In the genomic region with DNA sequence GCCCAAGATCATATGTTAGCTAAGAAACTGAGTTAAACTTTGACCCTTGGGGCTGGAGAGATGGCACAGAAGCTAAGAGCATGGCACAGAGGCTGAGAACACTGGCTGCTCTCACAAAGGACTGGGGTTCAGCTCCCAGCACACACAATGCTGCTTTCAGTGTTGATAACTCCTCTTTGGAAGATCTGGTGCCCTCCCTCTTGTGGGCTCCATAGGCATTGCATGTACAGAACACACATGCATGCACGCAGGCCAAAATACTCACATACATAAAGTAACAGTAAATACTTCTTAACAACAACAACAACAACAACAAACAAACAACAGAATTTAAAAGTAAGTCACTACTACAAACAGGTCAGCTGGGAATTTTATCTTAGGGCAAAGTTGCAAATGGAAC, we compare ENCODE assay signal across 12 mouse cellular contexts.
A peak's percentile ranks its signal among the peaks of the same experiment; 100 is the strongest.
DNase-seq lines count a peak whose midpoint lies in the region; ATAC-seq and TF ChIP-seq lines count a peak whose summit lies in the region.
"Had no signal": no experiment of that assay in that cellular context is flagged by ENCODE, and none has a peak within 500 bp of the region (broad histone marks: within the 10 kb centered on the region; RNA-seq: fewer than 3 reads in every experiment).

No protein-coding gene starts in this region.

- no peak overlapping the region for H3K27ac ChIP-seq in heart, postnatal 0 days (ENCODE audit: low read depth)

- no peak overlapping the region for H3K9ac ChIP-seq in heart, postnatal 0 days (replicated peaks; ENCODE audit: low read depth, low read length)

- WGBS in heart, postnatal 0 days: 92% methylated on average over 1 of the region's 1 CpGs
- WGBS in lung, adult 2 months: 83% methylated on average over 1 of the region's 1 CpGs

- 0 out of 2 replicates have a peak, but pooled peaks cover 2% of the 10 kb centered on the region for H3K9me3 ChIP-seq in heart, postnatal 0 days (replicated peaks; ENCODE audit: control insufficient read depth, low read length)

- H3K4me1 ChIP-seq in heart, postnatal 0 days (ENCODE audit: control insufficient read depth, insufficient read depth): no peaks in the 10 kb centered on the region
- no peaks in the 10 kb centered on the region for H3K4me1 ChIP-seq in lung, adult 2 months (ENCODE audit: control insufficient read depth, insufficient read depth, low read length)

- H3K4me3 ChIP-seq in heart, postnatal 0 days (ENCODE audit: low read depth, low read length): no peak overlapping the region
- H3K4me3 ChIP-seq in lung, adult 2 months (replicated peaks; ENCODE audit: extremely low read depth, low read depth, low read length): no peak overlapping the region
- H3K4me3 ChIP-seq: erythroblast, embryonic 14.5 days had no signal

- POLR2A ChIA-PET in Patski (lab: Charles Lee): no interaction called here

- H3K36me3 ChIP-seq in heart, postnatal 0 days (replicated peaks; ENCODE audit: control insufficient read depth, insufficient read depth, low read length): no peaks in the 10 kb centered on the region

- ATAC-seq in heart, postnatal 0 days (ENCODE audit: insufficient read depth, low read depth): no peak
- no peak for ATAC-seq in Patski

- H3K4me2 ChIP-seq in heart, postnatal 0 days (ENCODE audit: low read depth, low read length): no peak overlapping the region

- TF ChIP-seq EP300 in heart, postnatal 0 days (IDR thresholded peaks at IDR 0.05; ENCODE audit: low read depth): no peak

- TF ChIP-seq POLR2A in lung, adult 2 months (IDR thresholded peaks at IDR 0.05; ENCODE audit: borderline replicate concordance, extremely low read depth, low read depth, low read length): no peak

- CTCF ChIA-PET in Patski (lab: Charles Lee): interaction anchor here (1.3 kb wide), 1 partner anchor 10 kb away, joined by 3 read pairs; no protein-coding TSS in a partner anchor

- H3K27me3 ChIP-seq in heart, postnatal 0 days (ENCODE audit: control insufficient read depth, insufficient read depth, low read length): no peaks in the 10 kb centered on the region
- H3K27me3 ChIP-seq in Patski: peaks cover 5% of the 10 kb centered on the region

- no peak for DNase-seq in heart, postnatal 0 days (ENCODE audit: low spot score)
- no peak for DNase-seq in heart, adult 11 months
- DNase-seq in lung, adult 2 months: no peak
- DNase-seq in lung, adult 18-20 months: no peak
- DNase-seq in Patski (ENCODE audit: low read depth, low spot score): no peak
- DNase-seq in kidney, postnatal 4 days: peak; percentile 37 to 44
- DNase-seq in frontal cortex, postnatal 14 days (ENCODE audit: low spot score in 2 of 2): no peak
- DNase-seq in urinary bladder, adult 2 months (ENCODE audit: low spot score): no peak
- DNase-seq: adrenal gland, postnatal 25 days; cerebellum, adult 8-10 months; right cerebral cortex, postnatal 4 days had no signal

- in situ Hi-C loops in Patski (cut with MboI; ENCODE audit: low pct_unique_long_range_greater_than_20kb): no loop called here

- TF ChIP-seq CTCF in heart, postnatal 0 days (IDR thresholded peaks at IDR 0.05; ENCODE audit: low read depth): peak; percentile 26; the same call in 1 of the 2 replicates
- TF ChIP-seq CTCF in lung, adult 2 months (IDR thresholded peaks at IDR 0.05; ENCODE audit: insufficient read depth, low read length): 0 out of 2 replicates have a peak, but pooled peaks have one; percentile 10
- peak; percentile 40 for TF ChIP-seq CTCF in Patski (IDR thresholded peaks at IDR 0.05)

Comparison
In these comparisons a context has a peak if more than half of its experiments do, and no peak if none do; other contexts are left out.
1. DNase-seq: peak in kidney, postnatal 4 days (2 of 2); none in heart, postnatal 0 days (single experiment), heart, adult 11 months (single experiment), lung, adult 2 months (single experiment), lung, adult 18-20 months (0 of 2), Patski (single experiment), frontal cortex, postnatal 14 days (0 of 2) and urinary bladder, adult 2 months (single experiment).
2. Peak in every context shown above with its lines, with median percentiles within 50 percentile points of each other: CTCF ChIP-seq.